Mouse (Mus musculus) B cell, adult 62 days (primary cell): ENCODE measurements around the gene Eif2s1. TPM values are rescaled to one million over a fixed set of nuclear protein-coding genes. Genes with fewer than 3 reads are reported as not detected.

Source experiments
- total RNA-seq: library from RNA; stranded (reverse); gene quantifications from 4 replicates; pipeline ENCODE4 v1.2.4, GENCODE M21; 2023

Gene Eif2s1
- total RNA-seq: 48.1 to 57.4 TPM (median 49.9 TPM) in 4 replicates

DNA sequence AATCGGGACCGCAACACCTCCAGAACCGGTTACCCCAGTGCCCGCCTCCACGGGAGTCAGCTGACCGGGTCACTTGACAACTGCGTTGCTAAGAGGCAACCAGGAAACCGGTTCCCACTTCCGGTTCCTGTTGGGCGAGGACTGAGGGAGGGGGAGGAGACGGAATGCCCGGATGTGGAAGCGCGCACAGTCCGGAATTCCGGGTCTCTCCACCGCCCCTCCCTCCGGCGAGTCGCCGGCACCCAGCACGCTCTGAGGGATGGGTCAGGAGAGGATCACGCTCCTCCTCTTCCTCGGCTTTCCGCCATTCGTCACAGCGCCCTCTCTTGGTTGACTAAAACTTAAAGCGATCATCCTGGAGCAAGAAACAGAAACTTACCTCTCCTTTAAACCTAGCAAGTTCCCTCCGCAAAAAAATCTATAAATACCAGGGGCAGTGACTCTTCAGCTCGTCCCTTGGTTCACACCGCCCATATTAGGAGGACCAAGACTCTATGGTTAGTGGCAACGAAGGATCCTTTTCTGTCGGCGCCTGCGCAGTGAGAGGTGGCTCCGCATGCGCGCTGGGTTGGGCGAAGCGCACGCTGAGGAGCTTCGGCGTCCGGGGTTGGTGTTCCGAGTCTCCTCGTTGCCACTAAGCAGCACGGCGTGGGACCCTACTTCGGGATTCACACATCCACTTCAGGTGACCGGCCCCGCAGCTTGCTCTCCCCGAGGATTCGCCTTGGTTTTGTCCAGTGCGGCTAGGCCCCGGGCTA is at the start of gene Eif2s1, which contains the start of gene Atp6v1d:
Gene Eif2s1, plus strand, starts transcription at position 324 of the 758 bp plus-strand sequence.
Gene Atp6v1d, minus strand, starts transcription at position 143 of the 758 bp plus-strand sequence.

DNA sequence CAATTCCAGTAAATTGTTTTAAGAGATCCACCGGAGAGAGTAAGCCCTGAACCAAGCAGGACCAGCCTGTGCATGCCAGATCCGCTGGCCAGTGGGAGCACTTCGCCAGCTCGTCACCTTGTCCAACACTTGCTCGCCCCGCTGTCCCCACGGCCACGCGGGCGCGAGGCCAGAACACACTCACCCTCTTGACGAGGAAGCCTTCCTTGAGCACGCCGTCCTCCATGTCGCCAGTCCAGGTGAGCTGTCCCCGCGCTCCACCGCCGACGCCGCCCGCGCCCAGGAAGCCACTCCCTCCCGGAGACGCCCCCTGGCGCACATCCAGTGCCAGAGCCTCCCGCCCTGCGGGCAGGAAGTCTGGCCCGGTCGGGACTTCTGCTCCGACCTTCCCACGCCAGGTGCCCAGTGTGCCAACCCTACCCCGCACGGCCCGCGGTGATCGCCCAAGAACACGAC is 45.1 kb downstream of the Eif2s1 start, which contains the start of gene Plek2:
Gene Plek2, minus strand, starts transcription at position 258 of the 456 bp plus-strand sequence.

Other genes with a start within 250 kb of the Eif2s1 start
- 0.53 to 0.97 TPM in 2 of 4 replicates, not detected in the others for gene Fam71d, start 170.3 kb upstream of the Eif2s1 start, total RNA-seq
- 14.4 to 17.3 TPM (median 15.1 TPM) in 4 replicates for gene Mpp5, start 112.9 kb upstream of the Eif2s1 start, total RNA-seq
- gene Atp6v1d, start 181 bp upstream of the Eif2s1 start, total RNA-seq: 100 to 119 TPM (median 109 TPM) in 4 replicates
- gene Plek2, start 45.1 kb downstream of the Eif2s1 start, total RNA-seq: 0.97 TPM in 1 of 4 replicates, not detected in the others
- 37.6 to 51.0 TPM (median 43.9 TPM) in 4 replicates for gene Tmem229b, start 145.8 kb downstream of the Eif2s1 start, total RNA-seq
- 0.21 to 0.52 TPM (median 0.33 TPM) in 4 replicates for gene Plekhh1, start 167.3 kb downstream of the Eif2s1 start, total RNA-seq
- gene Pigh, start 227.8 kb downstream of the Eif2s1 start, total RNA-seq: 4.2 to 6.7 TPM (median 4.7 TPM) in 4 replicates